Mouse (Mus musculus) embryonic facial prominence, embryonic 14.5 days (tissue): Measurements from ENCODE around the gene Dcx. TPM values are rescaled to one million over a fixed set of nuclear protein-coding genes. Genes with fewer than 3 reads are reported as not detected.

Source experiments
- ATAC-seq: fragments of 200-750 bp; cut with Nextera tagmentation; 2 replicates; pipeline ENCODE4 v1.8.0; 2017; ENCODE audit warnings: low read depth, moderate number of reproducible peaks, moderate TSS enrichment
- DNase-seq: peaks from one replicate; pipeline ENCODE4 v3.0.0-alpha.2; 2015; ENCODE audit warnings: low spot score
- H3K27ac ChIP-seq: fragments of 300-500 bp; sonication (generic); replicated peaks from 2 replicates; pipeline ENCODE4 v1.5.1; 2014; ENCODE audit warnings: low read depth, mild to moderate bottlenecking, low read length, moderate library complexity
- H3K27me3 ChIP-seq: fragments of 300-500 bp; sonication (generic); replicated peaks from 2 replicates; pipeline ENCODE4 v1.6.1; 2014; ENCODE audit warnings: low read length; ENCODE audit not compliant: control insufficient read depth, insufficient read depth
- H3K36me3 ChIP-seq: fragments of 300-500 bp; sonication (generic); 2 replicates; pipeline ENCODE4 v1.6.1; 2014; ENCODE audit warnings: low read length, mixed read lengths; ENCODE audit not compliant: control insufficient read depth, insufficient read depth
- H3K4me1 ChIP-seq: fragments of 300-500 bp; sonication (generic); 2 replicates; pipeline ENCODE4 v1.6.1; 2014; ENCODE audit warnings: antibody characterized with exemption, low read length; ENCODE audit not compliant: control insufficient read depth, insufficient read depth
- H3K4me2 ChIP-seq: fragments of 300-500 bp; sonication (generic); 2 replicates; pipeline ENCODE4 v1.6.1; 2014; ENCODE audit warnings: low read depth, mild to moderate bottlenecking, low read length, moderate library complexity, mixed read lengths
- H3K4me3 ChIP-seq: fragments of 300-500 bp; sonication (generic); 2 replicates; pipeline ENCODE4 v1.5.1; 2014; ENCODE audit warnings: low read depth, mild to moderate bottlenecking, low read length
- H3K9ac ChIP-seq: fragments of 300-500 bp; sonication (generic); 2 replicates; pipeline ENCODE4 v1.6.1; 2014; ENCODE audit warnings: low read depth, mild to moderate bottlenecking, low read length, moderate library complexity, mixed read lengths
- H3K9me3 ChIP-seq: fragments of 300-500 bp; sonication (generic); 2 replicates; pipeline ENCODE4 v1.6.1; 2016; ENCODE audit warnings: low read length; ENCODE audit not compliant: control insufficient read depth
- WGBS: fragments of 180-500 bp; shearing (Covaris S2); extraction: QIAGEN DNeasy Blood & Tissue Kit; methylation state at CpG from one replicate; pipeline ENCODE4 v1.1.7; 2014; 5-methylcytosine and 5-hydroxymethylcytosine counted together
- polyA plus RNA-seq: library from polyadenylated mRNA; unstranded; fragments of >200 nt; fragmentation: Nextera tagmentation; extraction: Ambion mirVana; gene quantifications from 2 replicates; pipeline ENCODE4 v1.2.1, GENCODE M21; 2014

Gene Dcx
- polyA plus RNA-seq, 1 experiment from 2014 or later: 27.3 TPM

- H3K27me3 ChIP-seq: peaks cover 10% of the 10 kb centered on the region; the same call in 1 of the 2 replicates
- no peak for ATAC-seq
- H3K9ac ChIP-seq: no peak overlapping the region
- no peaks in the 10 kb centered on the region for H3K36me3 ChIP-seq
- H3K9me3 ChIP-seq: no peaks in the 10 kb centered on the region
- DNase-seq: no peak
- H3K4me2 ChIP-seq: no peak overlapping the region
- H3K4me3 ChIP-seq: no peak overlapping the region
- no peak overlapping the region for H3K27ac ChIP-seq
- no peaks in the 10 kb centered on the region for H3K4me1 ChIP-seq
- 82% methylated on average over 3 of the region's 3 CpGs for WGBS
Observed at GRCm38 (mm10) chrX:143879631-143880030, 53.5 kb downstream of the Dcx start.

GRCm38 (mm10) chrX:143867129-143867664 lies 65.9 kb downstream of the Dcx start:
- peak; percentile 61 for DNase-seq
- WGBS: 69% methylated on average over 5 of the region's 5 CpGs

GRCm38 (mm10) chrX:143851351-143851750 lies 81.8 kb downstream of the Dcx start:
- H3K4me3 ChIP-seq: no peak overlapping the region

More at GRCm38 (mm10) chrX:143867129-143867664, 65.9 kb downstream of the Dcx start:
- Histone ChIP-seq H3K27me3 (peaks cover 5% of the 10 kb centered on the region; the same call in 1 of the 2 replicates), H3K4me1 (no peaks in the 10 kb centered on the region), H3K9ac (no peak overlapping the region), H3K4me3 (no peak overlapping the region), H3K9me3 (no peaks in the 10 kb centered on the region), H3K36me3 (no peaks in the 10 kb centered on the region), H3K27ac (no peak overlapping the region), H3K4me2 (no peak overlapping the region)
- ATAC-seq: peak; percentile 76; the same call in 1 of the 2 replicates

GRCm38 (mm10) chrX:143849969-143850368 lies 83.1 kb downstream of the Dcx start:
- 71% methylated on average over 3 of the region's 3 CpGs for WGBS
- Histone ChIP-seq H3K4me2 (no peak overlapping the region), H3K27me3 (peaks cover 7% of the 10 kb centered on the region), H3K36me3 (no peaks in the 10 kb centered on the region), H3K9me3 (no peaks in the 10 kb centered on the region), H3K4me1 (no peaks in the 10 kb centered on the region), H3K4me3 (no peak overlapping the region), H3K27ac (no peak overlapping the region), H3K9ac (no peak overlapping the region)
- ATAC-seq: no peak
- DNase-seq: no peak

More at GRCm38 (mm10) chrX:143851351-143851750, 81.8 kb downstream of the Dcx start:
- Histone ChIP-seq H3K27ac (no peak overlapping the region), H3K36me3 (no peaks in the 10 kb centered on the region), H3K4me2 (no peak overlapping the region), H3K4me1 (no peaks in the 10 kb centered on the region), H3K9me3 (no peaks in the 10 kb centered on the region), H3K27me3 (peaks cover 5% of the 10 kb centered on the region), H3K9ac (no peak overlapping the region)
- WGBS: 73% methylated on average over 3 of the region's 3 CpGs
- DNase-seq (no peak), ATAC-seq (no peak)

- Histone ChIP-seq H3K36me3 (no peaks in the 10 kb centered on the region), H3K27me3 (peaks cover 7% of the 10 kb centered on the region), H3K4me1 (no peaks in the 10 kb centered on the region), H3K9me3 (no peaks in the 10 kb centered on the region), H3K4me3 (no peak overlapping the region), H3K27ac (no peak overlapping the region), H3K9ac (no peak overlapping the region), H3K4me2 (no peak overlapping the region)
- ATAC-seq (peak; percentile 37; the same call in 1 of the 2 replicates), DNase-seq (peak; percentile 45)
- WGBS: 70% methylated on average over 3 of the region's 3 CpGs
Observed at GRCm38 (mm10) chrX:143846637-143847036, 86.5 kb downstream of the Dcx start.

- DNase-seq: peak; percentile 93
- Histone ChIP-seq H3K27ac (peak within 1 kb of the TSS; percentile 79), H3K4me2 (peak within 1 kb of the TSS; percentile 50), H3K27me3 (peaks cover 3% of the 10 kb centered on the region; the same call in 1 of the 2 replicates), H3K4me1 (no peaks in the 10 kb centered on the region), H3K9me3 (no peaks in the 10 kb centered on the region), H3K4me3 (peak within 1 kb of the TSS; percentile 46), H3K36me3 (no peaks in the 10 kb centered on the region), H3K9ac (peak within 1 kb of the TSS; percentile 65)
- ATAC-seq: peak; percentile 89
- 37% methylated on average over 4 of the region's 4 CpGs for WGBS
Observed at GRCm38 (mm10) chrX:143827212-143827611, 105.9 kb downstream of the Dcx start, which contains the start of gene Capn6. Gene Capn6 (minus strand): TSS chrX:143827414.

- Histone ChIP-seq H3K27me3 (peaks cover 3% of the 10 kb centered on the region; the same call in 1 of the 2 replicates), H3K4me2 (peak overlapping the region; percentile 50), H3K36me3 (no peaks in the 10 kb centered on the region), H3K9me3 (no peaks in the 10 kb centered on the region), H3K9ac (peak overlapping the region; percentile 65), H3K27ac (peak overlapping the region; percentile 79), H3K4me3 (peak overlapping the region; percentile 46), H3K4me1 (no peaks in the 10 kb centered on the region)
- 0 out of 2 replicates have a peak, but pooled peaks have one; percentile 42 for ATAC-seq
- DNase-seq: no peak
- WGBS: 38% methylated on average over 4 of the region's 4 CpGs
Observed at GRCm38 (mm10) chrX:143826521-143826920, 106.6 kb downstream of the Dcx start.

- Histone ChIP-seq H3K9ac (no peak overlapping the region), H3K27ac (no peak overlapping the region), H3K4me3 (no peak overlapping the region), H3K4me2 (no peak overlapping the region), H3K27me3 (no peaks in the 10 kb centered on the region; the same call in 1 of the 2 replicates), H3K4me1 (no peaks in the 10 kb centered on the region), H3K36me3 (peaks cover 7% of the 10 kb centered on the region; the same call in 1 of the 2 replicates), H3K9me3 (no peaks in the 10 kb centered on the region)
- 95% methylated on average over 2 of the region's 2 CpGs for WGBS
- ATAC-seq (no peak), DNase-seq (no peak)
Observed at GRCm38 (mm10) chrX:143818961-143819360, 114.2 kb downstream of the Dcx start.

- no peaks in the 10 kb centered on the region for H3K4me1 ChIP-seq
- H3K9me3 ChIP-seq: peaks cover 8% of the 10 kb centered on the region; the same call in 1 of the 2 replicates
- no peak overlapping the region for H3K4me2 ChIP-seq
- peaks cover 16% of the 10 kb centered on the region for H3K36me3 ChIP-seq
- H3K27me3 ChIP-seq: no peaks in the 10 kb centered on the region; the same call in 1 of the 2 replicates
- H3K4me3 ChIP-seq: no peak overlapping the region
- no peak overlapping the region for H3K9ac ChIP-seq
- H3K27ac ChIP-seq: no peak overlapping the region
- DNase-seq (no peak), ATAC-seq (no peak)
- WGBS: 84% methylated on average over 1 of the region's 1 CpGs
Observed at GRCm38 (mm10) chrX:143815948-143816347, 117.2 kb downstream of the Dcx start.
